Mouse (Mus musculus): ENCODE data around the gene Jag1.

- TF ChIP-seq CTCF (IDR thresholded peaks at IDR 0.05; ENCODE audit: borderline replicate concordance, insufficient read depth, low read depth, low read length) (no peak), POLR2A (IDR thresholded peaks at IDR 0.05; ENCODE audit: borderline replicate concordance, insufficient read depth, low read length) (no peak)
Observed at GRCm38 (mm10) chr2:137078771-137079170, 37.7 kb downstream of the Jag1 start.

Measured in cerebellum, adult 2 months (tissue).